Mouse (Mus musculus): Measurements from ENCODE around the gene Slc35d2.

The Slc35d2 gene

GRCm38 (mm10) chr13:64128858-64129615 lies at the start of gene Slc35d2:
Gene Slc35d2 (minus strand): TSS chr13:64129368.
- peak; percentile 50 to 62 for DNase-seq

- DNase-seq, result no peak
Measured at GRCm38 (mm10) chr13:64178000-64178399, 48.8 kb upstream of the Slc35d2 start.

DNA sequence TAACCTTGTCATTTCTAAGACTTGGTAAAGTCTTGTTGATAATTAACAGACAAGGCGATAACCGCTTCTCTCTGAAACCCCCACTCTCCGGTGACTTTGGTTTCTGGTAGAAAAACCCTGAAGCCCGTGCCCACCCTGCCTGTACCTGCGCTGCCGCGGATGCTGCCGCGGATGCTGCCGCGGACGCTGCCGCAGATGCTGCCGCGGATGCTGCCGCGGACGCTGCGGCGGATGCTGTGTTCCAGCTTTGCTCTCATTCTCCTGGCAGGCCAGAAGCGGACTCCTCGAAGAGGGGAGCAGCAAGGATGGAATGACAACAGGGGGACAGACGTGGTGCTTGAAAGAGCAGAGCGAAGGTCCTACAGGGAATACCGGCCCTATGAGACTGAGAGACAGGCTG lies 40.6 kb upstream of the Slc35d2 start:
- DNase-seq, result peak; percentile 31 to 61

DNA sequence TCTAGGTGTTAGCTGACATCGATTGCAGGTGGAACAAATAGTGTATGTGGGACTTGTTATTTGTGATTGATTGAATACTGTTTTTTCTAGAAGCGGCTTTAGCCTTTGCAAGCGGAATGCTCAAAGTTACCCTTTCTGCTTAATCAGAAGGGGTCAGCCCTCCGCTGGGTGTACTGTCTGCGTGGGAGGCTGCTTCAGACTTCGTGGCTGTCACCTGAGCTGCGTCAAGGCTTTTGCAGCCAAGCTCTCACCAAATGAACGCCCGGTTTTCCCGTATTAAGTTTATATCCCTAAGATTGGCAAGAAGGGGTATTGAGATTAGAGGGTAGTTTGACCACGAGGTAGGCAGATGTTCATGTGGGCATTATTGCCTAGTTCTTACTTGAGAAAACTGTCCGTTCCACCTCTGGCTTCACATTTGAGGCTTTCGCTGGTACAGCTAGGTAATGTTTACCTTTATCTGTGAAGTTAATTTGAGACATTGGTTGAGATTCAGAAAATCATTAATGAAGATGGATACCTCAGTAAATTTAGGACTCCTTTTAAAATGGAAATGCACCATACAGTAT lies 34.1 kb upstream of the Slc35d2 start:
- peak in 1 of 2 experiments; percentile 23 for DNase-seq

DNA sequence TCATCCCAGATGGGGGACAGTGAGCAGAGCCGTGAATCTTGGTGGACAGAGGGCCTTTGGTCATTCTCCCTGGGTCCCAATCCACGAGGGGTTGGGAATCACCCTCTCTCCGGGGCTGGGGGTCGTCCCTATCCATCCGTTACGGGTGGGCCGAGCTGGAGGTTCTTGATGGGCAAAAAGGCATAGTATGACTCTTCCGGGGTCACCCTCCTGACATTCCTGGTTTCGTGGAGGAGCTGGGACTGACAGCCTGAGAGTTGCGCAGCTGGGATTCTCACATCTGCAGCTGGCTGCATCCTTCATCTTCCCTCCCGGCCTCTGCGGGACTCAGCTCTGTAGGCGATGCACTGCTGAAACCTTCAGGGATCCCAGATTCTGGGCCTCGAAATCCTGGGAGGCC lies 33.5 kb upstream of the Slc35d2 start:
- DNase-seq, result peak in 1 of 2 experiments; percentile 21

DNA sequence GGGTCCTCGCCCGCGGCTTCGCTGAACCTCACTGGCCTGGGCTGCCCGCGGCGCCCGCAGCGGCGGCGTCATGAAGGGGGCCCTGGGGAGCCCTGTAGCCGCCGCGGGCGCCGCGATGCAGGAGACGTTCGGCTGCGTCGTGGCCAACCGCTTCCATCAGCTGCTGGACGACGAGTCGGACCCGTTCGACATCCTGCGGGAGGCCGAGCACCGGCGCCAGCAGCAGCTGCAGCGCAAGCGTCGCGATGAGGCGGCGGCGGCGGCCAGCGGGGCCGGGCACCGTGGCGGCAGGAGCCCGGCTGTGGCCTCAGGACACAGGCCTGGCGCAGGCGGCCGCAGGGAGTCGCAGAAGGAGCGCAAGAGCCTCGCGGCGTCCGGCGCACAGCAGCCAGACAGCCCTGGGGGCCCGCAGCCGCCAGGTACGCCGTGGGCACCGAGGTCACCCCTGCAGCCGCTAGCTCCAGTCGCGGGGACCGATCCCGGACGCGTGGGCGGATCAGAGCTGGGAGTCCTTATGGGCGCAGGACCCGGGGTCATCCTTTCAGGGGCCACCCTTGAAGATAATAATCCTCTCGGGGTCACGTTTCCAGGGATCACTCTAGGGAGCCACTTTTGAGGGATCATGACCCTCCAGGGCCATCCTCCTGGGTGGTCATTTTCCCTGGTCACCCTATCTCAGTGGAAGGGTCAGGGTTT lies 32.9 kb upstream of the Slc35d2 start:
- DNase-seq, result no peak

DNA sequence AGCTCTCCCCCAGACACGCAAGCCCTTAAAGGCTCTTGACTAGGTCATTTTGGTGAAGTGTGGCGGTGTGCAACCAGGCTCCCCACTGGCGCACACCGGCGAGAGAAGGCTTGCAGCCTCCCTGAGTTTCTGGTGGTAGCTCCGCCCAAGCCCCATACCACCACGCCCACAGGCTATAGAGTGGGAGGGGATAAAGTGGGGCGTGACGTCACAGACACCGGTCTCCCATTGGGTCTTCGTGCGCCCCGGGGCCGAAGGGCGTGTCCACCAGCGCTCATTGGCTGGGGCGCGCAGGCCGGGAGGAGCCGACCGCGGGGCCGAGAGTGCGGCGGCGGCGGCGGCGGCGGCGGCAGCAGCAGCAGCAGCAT lies 32.4 kb upstream of the Slc35d2 start, which contains the start of gene Habp4:
Habp4 (plus strand) TSS at position 277 of the 368 bp plus-strand sequence.
- DNase-seq, result peak; percentile 99

DNA sequence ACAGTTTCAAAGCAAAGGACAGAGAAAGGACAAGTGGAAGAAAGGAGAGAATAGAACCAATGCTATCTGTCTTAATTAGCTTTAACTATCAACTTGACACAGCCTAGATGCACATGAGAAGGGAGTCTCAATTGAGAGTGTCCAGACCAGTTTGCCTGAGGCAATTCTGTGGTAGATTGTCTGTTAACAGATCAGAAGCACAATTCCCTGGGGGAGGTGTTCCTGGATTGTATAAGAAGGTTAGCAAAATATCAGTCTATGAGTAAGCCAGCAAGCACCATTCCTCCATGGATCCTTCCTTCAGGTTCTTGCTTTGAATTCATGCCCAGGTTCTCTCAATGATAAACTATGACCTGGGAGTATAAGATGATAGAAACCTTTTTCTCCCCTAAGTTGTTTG lies 27.8 kb upstream of the Slc35d2 start:
- DNase-seq, result no peak

DNA sequence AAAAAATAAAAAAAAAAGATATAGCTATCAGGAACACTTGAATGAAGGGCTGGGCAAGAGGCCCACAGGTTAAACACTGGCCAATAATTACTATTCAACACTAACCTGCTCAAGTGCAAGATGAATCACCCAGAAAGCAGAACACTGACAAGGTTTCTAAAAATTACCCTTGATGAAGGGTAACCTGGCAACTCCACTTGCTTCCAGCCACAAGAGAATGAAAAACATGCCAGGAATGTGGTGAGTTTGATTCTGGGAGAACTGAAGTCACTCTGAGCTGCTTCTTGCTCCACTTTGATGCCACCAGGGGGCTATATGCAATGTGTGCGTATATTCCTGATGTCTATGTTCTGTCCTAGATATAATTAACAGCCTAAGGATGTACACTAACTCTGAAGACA lies 26.0 kb upstream of the Slc35d2 start:
- no peak for DNase-seq

- no peak for DNase-seq
Measured at GRCm38 (mm10) chr13:64154651-64155050, 25.5 kb upstream of the Slc35d2 start.

- peak; percentile 32 to 45 for DNase-seq
Measured at GRCm38 (mm10) chr13:64153751-64154267, 24.6 kb upstream of the Slc35d2 start.

DNA sequence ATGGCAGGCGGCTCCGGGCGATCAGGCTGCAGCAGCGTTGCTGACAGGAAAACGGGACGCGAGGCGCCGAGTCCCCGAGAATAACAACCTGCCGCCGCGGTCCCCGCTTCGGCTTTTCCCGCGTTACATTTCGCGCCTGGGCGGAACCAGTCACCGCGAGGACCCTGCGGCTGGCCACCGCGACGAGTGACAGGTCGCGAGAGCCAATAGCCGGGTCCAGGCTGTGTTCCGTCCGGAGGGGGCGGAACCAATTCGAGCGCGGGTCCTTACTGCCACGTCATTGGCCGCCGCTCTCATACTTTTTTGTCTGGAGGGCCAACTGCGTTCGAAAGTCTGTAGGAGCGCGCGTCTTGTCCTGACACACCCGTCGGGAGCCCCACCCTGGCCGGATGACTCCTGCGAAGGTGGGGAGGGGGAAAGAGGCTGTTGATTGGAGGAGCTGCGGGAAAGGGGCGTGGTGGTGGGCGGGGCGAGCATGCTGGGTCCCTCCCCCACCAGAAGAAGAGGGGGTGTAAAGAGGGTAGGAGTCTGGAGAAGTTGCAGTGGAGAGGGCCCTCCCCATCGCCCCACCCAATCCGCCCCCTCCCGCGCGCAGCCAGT lies 24.0 kb upstream of the Slc35d2 start, which contains the start of gene Zfp367:
Zfp367 (minus strand) TSS at position 120 of the 600 bp plus-strand sequence.
- peak; percentile 97 to 98 for DNase-seq

DNA sequence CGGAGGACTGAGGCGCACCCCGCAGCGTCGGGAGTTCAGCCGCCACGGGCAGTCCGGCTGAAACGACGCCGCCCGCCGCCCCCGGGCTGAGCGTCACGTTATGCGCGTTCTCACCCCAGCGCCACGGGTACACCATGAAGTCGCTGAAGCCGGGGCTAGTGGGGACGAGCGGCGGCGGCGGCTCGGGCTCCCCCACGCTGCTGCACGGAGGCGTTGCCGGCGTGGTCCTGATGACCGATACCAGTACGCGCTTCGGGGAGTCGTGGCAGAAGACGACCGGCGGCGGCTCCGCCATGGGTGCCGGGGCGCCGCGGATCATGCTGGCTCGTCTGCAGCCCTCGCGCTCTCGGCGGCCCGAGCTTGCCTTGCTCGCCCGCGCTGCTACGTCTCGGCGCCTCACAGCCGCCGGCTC lies 23.5 kb upstream of the Slc35d2 start:
- DNase-seq, result peak in 1 of 2 experiments; percentile 64

DNA sequence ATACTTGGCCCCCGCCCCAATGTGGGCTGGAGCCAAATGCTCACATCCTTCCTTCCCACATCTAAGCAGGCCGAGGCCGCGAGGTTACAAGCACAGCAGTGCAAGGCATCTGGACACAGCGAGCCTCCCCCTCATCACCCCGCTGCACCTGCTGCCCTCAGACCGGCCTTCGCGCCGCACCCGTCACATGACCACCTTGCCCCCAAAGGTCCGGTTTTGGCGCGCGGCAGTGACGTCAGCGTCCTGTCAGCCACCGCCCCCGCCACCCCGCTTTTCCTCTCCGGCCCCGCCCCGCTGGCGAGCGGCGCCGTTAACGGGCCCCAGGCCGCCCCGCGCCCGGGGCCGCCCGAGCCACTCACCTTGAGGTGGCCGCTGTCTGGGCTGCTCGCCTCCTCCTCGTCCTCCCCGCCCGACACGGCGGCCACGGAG lies 23.1 kb upstream of the Slc35d2 start:
- DNase-seq, result peak; percentile 96

GRCm38 (mm10) chr13:64150121-64150520 lies 21.0 kb upstream of the Slc35d2 start:
- no peak for DNase-seq

- DNase-seq, result peak; percentile 40 to 50
Measured at GRCm38 (mm10) chr13:64129616-64130375, 628 bp upstream of the Slc35d2 start.

GRCm38 (mm10) chr13:64126316-64126715 lies 2.9 kb downstream of the Slc35d2 start:
- DNase-seq, result no peak

DNA sequence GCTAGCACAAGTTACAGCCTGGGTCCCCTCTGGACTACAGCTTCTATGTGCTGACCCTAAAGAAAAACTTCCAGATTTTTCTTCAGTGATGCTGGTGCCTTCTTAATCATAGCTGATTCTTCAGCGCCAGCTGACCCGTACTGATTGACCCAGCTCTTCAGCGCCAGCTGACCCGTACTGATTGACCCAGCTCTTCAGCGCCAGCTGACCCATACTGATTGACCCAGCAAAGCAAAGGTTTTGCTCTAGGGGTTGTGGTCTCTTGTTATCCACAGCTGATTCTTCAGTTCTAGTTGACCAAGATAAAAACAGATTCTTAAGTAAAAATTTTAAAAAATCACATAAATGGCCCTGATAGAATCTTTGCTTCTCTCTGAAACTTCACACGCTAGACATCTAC lies 4.3 kb downstream of the Slc35d2 start:
- no peak for DNase-seq

- DNase-seq, result no peak
Measured at GRCm38 (mm10) chr13:64123491-64124188, 5.5 kb downstream of the Slc35d2 start.

GRCm38 (mm10) chr13:64120760-64121159 lies 8.4 kb downstream of the Slc35d2 start:
- DNase-seq, result no peak

GRCm38 (mm10) chr13:64117442-64117841 lies 11.7 kb downstream of the Slc35d2 start:
- no peak for DNase-seq

GRCm38 (mm10) chr13:64110421-64110820 lies 18.7 kb downstream of the Slc35d2 start:
- no peak for DNase-seq
